Mouse (Mus musculus): ENCODE data around the gene Dnah3. TPM values are rescaled to one million over a fixed set of nuclear protein-coding genes. Genes with fewer than 3 reads are reported as not detected.

Dnah3 gene
- polyA plus RNA-seq, 1 experiment from 2014 or later, result 0.11 TPM

GRCm38 (mm10) chr7:119965651-119966395, 129.3 kb downstream of the Dnah3 start:
- no peaks in the 10 kb centered on the region for H3K4me1 ChIP-seq (ENCODE audit: control insufficient read depth, insufficient read depth, low read depth, low read length)
- no peak overlapping the region for H3K27ac ChIP-seq (ENCODE audit: low read depth, low read length)
- H3K4me2 ChIP-seq (ENCODE audit: low read length), result no peak overlapping the region
- H3K9ac ChIP-seq (ENCODE audit: low read depth, low read length), result no peak overlapping the region
- no peak overlapping the region for H3K4me3 ChIP-seq (ENCODE audit: low read length)
- no peaks in the 10 kb centered on the region for H3K9me3 ChIP-seq (ENCODE audit: control insufficient read depth, low read length)
- no peak for ATAC-seq
- WGBS, result 88% methylated on average over 9 of the region's 9 CpGs
- no peaks in the 10 kb centered on the region for H3K36me3 ChIP-seq (ENCODE audit: control insufficient read depth, insufficient read depth, low read length)
- H3K27me3 ChIP-seq (replicated peaks; ENCODE audit: control insufficient read depth, insufficient read depth, low read length), result no peaks in the 10 kb centered on the region

DNA sequence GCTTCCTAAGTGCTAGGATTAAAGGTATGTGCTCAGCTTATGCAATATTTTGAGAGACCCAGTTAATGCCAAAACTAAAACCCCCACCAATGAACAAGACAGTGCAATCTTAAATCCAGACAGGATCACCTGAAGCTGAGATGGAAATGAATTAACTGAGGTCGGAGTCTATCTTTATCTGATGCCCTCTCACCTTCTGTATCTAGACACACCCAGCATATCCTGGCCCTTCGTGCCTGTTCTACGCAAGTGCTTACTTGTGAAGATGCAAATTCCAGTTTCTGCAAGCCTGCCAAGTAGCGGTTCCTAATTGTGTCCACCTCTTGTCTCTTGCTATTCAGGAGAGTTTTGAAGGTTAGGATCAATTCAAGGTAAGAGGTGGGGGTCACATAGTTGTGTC, 129.9 kb downstream of the Dnah3 start:
- no peak for ATAC-seq
- no peak overlapping the region for H3K9ac ChIP-seq (ENCODE audit: low read depth, low read length)
- no peak overlapping the region for H3K4me3 ChIP-seq (ENCODE audit: low read length)
- H3K27ac ChIP-seq (ENCODE audit: low read depth, low read length), result no peak overlapping the region
- no peaks in the 10 kb centered on the region for H3K9me3 ChIP-seq (ENCODE audit: control insufficient read depth, low read length)
- no peaks in the 10 kb centered on the region for H3K36me3 ChIP-seq (ENCODE audit: control insufficient read depth, insufficient read depth, low read length)
- 91% methylated on average over 4 of the region's 4 CpGs for whole genome bisulfite sequencing
- no peak overlapping the region for H3K4me2 ChIP-seq (ENCODE audit: low read length)
- H3K27me3 ChIP-seq (replicated peaks; ENCODE audit: control insufficient read depth, insufficient read depth, low read length), result no peaks in the 10 kb centered on the region
- H3K4me1 ChIP-seq (ENCODE audit: control insufficient read depth, insufficient read depth, low read depth, low read length), result no peaks in the 10 kb centered on the region

DNA sequence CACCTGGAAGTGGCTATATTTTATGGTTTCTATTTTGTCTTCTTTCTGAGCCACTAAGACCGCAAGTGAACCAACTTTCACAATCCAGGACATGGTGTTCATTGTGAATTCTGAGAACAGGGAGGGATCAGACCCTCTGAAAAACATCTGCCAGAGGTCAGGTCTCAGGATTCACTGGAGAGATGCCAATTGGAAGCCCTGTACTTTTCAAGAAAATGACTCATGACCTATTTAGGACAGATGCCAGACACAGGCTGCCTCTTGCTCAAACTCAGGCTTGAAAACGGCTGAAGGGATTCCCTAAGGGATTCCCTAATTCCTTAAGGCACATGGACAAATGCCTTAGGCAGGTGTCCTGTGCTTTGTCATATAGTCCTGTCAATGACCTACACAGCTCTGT, 134.0 kb downstream of the Dnah3 start:
- H3K9ac ChIP-seq (ENCODE audit: low read depth, low read length), result no peak overlapping the region
- no peak overlapping the region for H3K27ac ChIP-seq (ENCODE audit: low read depth, low read length)
- no peak overlapping the region for H3K4me3 ChIP-seq (ENCODE audit: low read length)
- ATAC-seq, result no peak
- 49% methylated on average over 2 of the region's 2 CpGs for WGBS
- H3K27me3 ChIP-seq (replicated peaks; ENCODE audit: control insufficient read depth, insufficient read depth, low read length), result no peaks in the 10 kb centered on the region
- no peaks in the 10 kb centered on the region for H3K4me1 ChIP-seq (ENCODE audit: control insufficient read depth, insufficient read depth, low read depth, low read length)
- H3K4me2 ChIP-seq (ENCODE audit: low read length), result no peak overlapping the region
- no peaks in the 10 kb centered on the region for H3K36me3 ChIP-seq (ENCODE audit: control insufficient read depth, insufficient read depth, low read length)
- no peaks in the 10 kb centered on the region for H3K9me3 ChIP-seq (ENCODE audit: control insufficient read depth, low read length)

GRCm38 (mm10) chr7:119960546-119960945, 134.5 kb downstream of the Dnah3 start:
- H3K4me2 ChIP-seq (ENCODE audit: low read length), result no peak overlapping the region
- 89% methylated on average over 6 of the region's 6 CpGs for WGBS
- no peak overlapping the region for H3K4me3 ChIP-seq (ENCODE audit: low read length)
- no peak for ATAC-seq
- H3K9ac ChIP-seq (ENCODE audit: low read depth, low read length), result no peak overlapping the region
- no peaks in the 10 kb centered on the region for H3K4me1 ChIP-seq (ENCODE audit: control insufficient read depth, insufficient read depth, low read depth, low read length)
- no peak overlapping the region for H3K27ac ChIP-seq (ENCODE audit: low read depth, low read length)
- H3K9me3 ChIP-seq (ENCODE audit: control insufficient read depth, low read length), result no peaks in the 10 kb centered on the region
- H3K36me3 ChIP-seq (ENCODE audit: control insufficient read depth, insufficient read depth, low read length), result no peaks in the 10 kb centered on the region
- H3K27me3 ChIP-seq (replicated peaks; ENCODE audit: control insufficient read depth, insufficient read depth, low read length), result no peaks in the 10 kb centered on the region

GRCm38 (mm10) chr7:119960006-119960405, 135.1 kb downstream of the Dnah3 start:
- Histone ChIP-seq H3K27me3 (replicated peaks; ENCODE audit: control insufficient read depth, insufficient read depth, low read length) (no peaks in the 10 kb centered on the region), H3K4me2 (ENCODE audit: low read length) (no peak overlapping the region), H3K9me3 (ENCODE audit: control insufficient read depth, low read length) (no peaks in the 10 kb centered on the region), H3K36me3 (ENCODE audit: control insufficient read depth, insufficient read depth, low read length) (no peaks in the 10 kb centered on the region), H3K27ac (ENCODE audit: low read depth, low read length) (no peak overlapping the region), H3K9ac (ENCODE audit: low read depth, low read length) (no peak overlapping the region), H3K4me1 (ENCODE audit: control insufficient read depth, insufficient read depth, low read depth, low read length) (no peaks in the 10 kb centered on the region), H3K4me3 (ENCODE audit: low read length) (no peak overlapping the region)
- ATAC-seq, result no peak
- 81% methylated on average over 6 of the region's 6 CpGs for WGBS

- no peaks in the 10 kb centered on the region for H3K9me3 ChIP-seq (ENCODE audit: control insufficient read depth, low read length)
- no peak overlapping the region for H3K4me3 ChIP-seq (ENCODE audit: low read length)
- no peaks in the 10 kb centered on the region for H3K36me3 ChIP-seq (ENCODE audit: control insufficient read depth, insufficient read depth, low read length)
- no peak overlapping the region for H3K27ac ChIP-seq (ENCODE audit: low read depth, low read length)
- no peaks in the 10 kb centered on the region for H3K27me3 ChIP-seq (replicated peaks; ENCODE audit: control insufficient read depth, insufficient read depth, low read length)
- H3K4me1 ChIP-seq (ENCODE audit: control insufficient read depth, insufficient read depth, low read depth, low read length), result no peaks in the 10 kb centered on the region
- ATAC-seq, result no peak
- 95% methylated on average over 4 of the region's 4 CpGs for WGBS
- no peak overlapping the region for H3K9ac ChIP-seq (ENCODE audit: low read depth, low read length)
- H3K4me2 ChIP-seq (ENCODE audit: low read length), result no peak overlapping the region
Observed at GRCm38 (mm10) chr7:119959491-119959890, 135.6 kb downstream of the Dnah3 start.

GRCm38 (mm10) chr7:119959091-119959490, 136.0 kb downstream of the Dnah3 start:
- H3K4me2 ChIP-seq (ENCODE audit: low read length), result no peak overlapping the region
- 67% methylated on average over 4 of the region's 4 CpGs for WGBS
- no peaks in the 10 kb centered on the region for H3K4me1 ChIP-seq (ENCODE audit: control insufficient read depth, insufficient read depth, low read depth, low read length)
- no peak overlapping the region for H3K9ac ChIP-seq (ENCODE audit: low read depth, low read length)
- no peak for ATAC-seq
- H3K4me3 ChIP-seq (ENCODE audit: low read length), result no peak overlapping the region
- H3K27ac ChIP-seq (ENCODE audit: low read depth, low read length), result no peak overlapping the region
- H3K27me3 ChIP-seq (replicated peaks; ENCODE audit: control insufficient read depth, insufficient read depth, low read length), result no peaks in the 10 kb centered on the region
- no peaks in the 10 kb centered on the region for H3K36me3 ChIP-seq (ENCODE audit: control insufficient read depth, insufficient read depth, low read length)
- no peaks in the 10 kb centered on the region for H3K9me3 ChIP-seq (ENCODE audit: control insufficient read depth, low read length)

DNA sequence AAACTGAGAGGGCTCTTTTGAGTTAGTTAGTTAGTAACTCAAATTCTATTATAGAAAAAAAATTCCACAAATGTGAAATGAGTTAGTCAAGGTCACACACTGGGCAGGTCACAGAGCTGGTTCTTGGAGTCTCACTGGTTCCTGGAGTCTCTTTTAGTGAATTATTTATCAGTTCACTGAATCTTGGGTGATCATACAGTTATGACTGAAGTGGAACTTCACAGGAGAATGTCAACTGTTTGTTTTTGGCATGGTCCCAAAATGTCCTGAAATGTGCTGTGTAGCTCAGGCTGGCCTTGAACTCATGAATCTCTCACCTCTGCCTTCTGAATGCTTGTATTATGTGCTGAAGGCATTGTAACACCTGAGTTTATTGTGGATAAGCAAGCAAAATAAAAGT, 137.7 kb downstream of the Dnah3 start:
- Histone ChIP-seq H3K27me3 (replicated peaks; ENCODE audit: control insufficient read depth, insufficient read depth, low read length) (no peaks in the 10 kb centered on the region), H3K4me2 (ENCODE audit: low read length) (no peak overlapping the region), H3K4me1 (ENCODE audit: control insufficient read depth, insufficient read depth, low read depth, low read length) (no peaks in the 10 kb centered on the region), H3K36me3 (ENCODE audit: control insufficient read depth, insufficient read depth, low read length) (no peaks in the 10 kb centered on the region), H3K9me3 (ENCODE audit: control insufficient read depth, low read length) (no peaks in the 10 kb centered on the region), H3K9ac (ENCODE audit: low read depth, low read length) (no peak overlapping the region), H3K27ac (ENCODE audit: low read depth, low read length) (no peak overlapping the region), H3K4me3 (ENCODE audit: low read length) (no peak overlapping the region)
- no peak for ATAC-seq

GRCm38 (mm10) chr7:119954047-119954446, 141.0 kb downstream of the Dnah3 start:
- Histone ChIP-seq H3K27me3 (replicated peaks; ENCODE audit: control insufficient read depth, insufficient read depth, low read length) (no peaks in the 10 kb centered on the region), H3K4me3 (ENCODE audit: low read length) (no peak overlapping the region), H3K9ac (ENCODE audit: low read depth, low read length) (no peak overlapping the region), H3K36me3 (ENCODE audit: control insufficient read depth, insufficient read depth, low read length) (no peaks in the 10 kb centered on the region), H3K4me2 (ENCODE audit: low read length) (no peak overlapping the region), H3K27ac (ENCODE audit: low read depth, low read length) (no peak overlapping the region), H3K4me1 (ENCODE audit: control insufficient read depth, insufficient read depth, low read depth, low read length) (no peaks in the 10 kb centered on the region), H3K9me3 (ENCODE audit: control insufficient read depth, low read length) (no peaks in the 10 kb centered on the region)
- ATAC-seq, result no peak
- WGBS, result 95% methylated on average over 1 of the region's 1 CpGs

GRCm38 (mm10) chr7:119941569-119941968, 153.5 kb downstream of the Dnah3 start:
- no peak for ATAC-seq
- Histone ChIP-seq H3K4me1 (ENCODE audit: control insufficient read depth, insufficient read depth, low read depth, low read length) (no peaks in the 10 kb centered on the region), H3K36me3 (ENCODE audit: control insufficient read depth, insufficient read depth, low read length) (no peaks in the 10 kb centered on the region), H3K4me2 (ENCODE audit: low read length) (no peak overlapping the region), H3K4me3 (ENCODE audit: low read length) (no peak overlapping the region), H3K9me3 (ENCODE audit: control insufficient read depth, low read length) (no peaks in the 10 kb centered on the region), H3K27ac (ENCODE audit: low read depth, low read length) (no peak overlapping the region), H3K9ac (ENCODE audit: low read depth, low read length) (no peak overlapping the region), H3K27me3 (replicated peaks; ENCODE audit: control insufficient read depth, insufficient read depth, low read length) (no peaks in the 10 kb centered on the region)
- WGBS, result 63% methylated on average over 2 of the region's 2 CpGs
